Mouse (Mus musculus) heart, embryonic 13.5 days (tissue): Measurements from ENCODE around the gene Lypd3. TPM values are rescaled to one million over a fixed set of nuclear protein-coding genes. Genes with fewer than 3 reads are reported as not detected.

Experiments
- ATAC-seq: fragments of 200-750 bp; cut with Nextera tagmentation; 2 replicates; pipeline ENCODE4 v1.8.0; 2017; ENCODE audit warnings: moderate TSS enrichment; ENCODE audit not compliant: insufficient number of reproducible peaks, low FRiP score, low TSS enrichment; ENCODE audit errors: extremely low read depth
- H3K27ac ChIP-seq: fragments of 300-500 bp; sonication (generic); replicated peaks from 2 replicates; pipeline ENCODE4 v1.5.1; 2015; ENCODE audit warnings: moderate library complexity, mild to moderate bottlenecking, inconsistent platforms
- H3K27me3 ChIP-seq: fragments of 300-500 bp; sonication (generic); replicated peaks from 2 replicates; pipeline ENCODE4 v1.6.1; 2015; ENCODE audit warnings: mild to moderate bottlenecking, inconsistent platforms
- H3K36me3 ChIP-seq: fragments of 300-500 bp; sonication (generic); 2 replicates; pipeline ENCODE4 v1.6.1; 2015; ENCODE audit warnings: mild to moderate bottlenecking, inconsistent platforms
- H3K4me1 ChIP-seq: fragments of 300-500 bp; sonication (generic); 2 replicates; pipeline ENCODE4 v1.6.1; 2015; ENCODE audit warnings: inconsistent platforms
- H3K4me2 ChIP-seq: fragments of 300-500 bp; sonication (generic); 2 replicates; pipeline ENCODE4 v1.6.1; 2015; ENCODE audit warnings: inconsistent platforms, mild to moderate bottlenecking, moderate library complexity
- H3K4me3 ChIP-seq: fragments of 300-500 bp; sonication (generic); 2 replicates; pipeline ENCODE4 v1.5.1; 2015; ENCODE audit warnings: moderate library complexity, mild to moderate bottlenecking, inconsistent platforms
- H3K9ac ChIP-seq: fragments of 300-500 bp; sonication (generic); 2 replicates; pipeline ENCODE4 v1.6.1; 2015; ENCODE audit warnings: inconsistent platforms, mild to moderate bottlenecking, moderate library complexity
- H3K9me3 ChIP-seq: fragments of 300-500 bp; sonication (generic); 2 replicates; pipeline ENCODE4 v1.6.1; 2016; ENCODE audit warnings: inconsistent platforms
- WGBS: fragments of 180-500 bp; shearing (Covaris S2); methylation state at CpG from one replicate; pipeline ENCODE4 v1.1.7; 2015; ENCODE audit warnings: mixed read lengths; 5-methylcytosine and 5-hydroxymethylcytosine counted together
- polyA plus RNA-seq: library from polyadenylated mRNA; unstranded; fragments of >200 nt; fragmentation: Nextera tagmentation; extraction: Ambion mirVana; gene quantifications from 2 replicates; pipeline ENCODE4 v1.2.1, GENCODE M21; 2015

The Lypd3 gene
- 0.09 and 0.20 TPM in 2 replicates for polyA plus RNA-seq

DNA sequence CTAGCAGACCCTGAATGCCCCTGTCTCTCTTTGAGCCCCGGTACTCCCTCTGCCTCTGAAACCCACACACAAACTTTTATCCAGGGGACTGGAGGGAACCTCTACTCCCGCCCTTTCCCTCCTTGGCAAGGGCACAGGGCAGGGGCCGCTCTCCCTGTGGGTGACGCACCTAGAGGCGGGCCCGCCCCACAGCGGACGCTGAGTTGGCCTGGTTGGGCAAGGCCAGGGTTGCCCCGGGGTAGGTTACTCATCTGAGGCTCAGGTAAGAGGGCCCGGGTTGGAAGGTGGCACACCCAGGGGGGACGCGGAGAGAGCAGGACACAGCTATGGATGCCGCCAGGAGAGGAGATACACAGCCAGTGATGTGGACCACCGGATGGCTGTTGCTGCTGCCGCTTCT lies at the start of gene Lypd3:
Lypd3 (plus strand) TSS at position 287 of the 400 bp plus-strand sequence.
- H3K27ac ChIP-seq, result no peak within 1 kb of the TSS
- no peak within 1 kb of the TSS for H3K4me3 ChIP-seq
- WGBS, result 18% methylated on average over 15 of the region's 15 CpGs
- no peak for ATAC-seq
- H3K4me1 ChIP-seq, result peaks cover 11% of the 10 kb centered on the region
- H3K9ac ChIP-seq, result no peak within 1 kb of the TSS
- H3K9me3 ChIP-seq, result no peaks in the 10 kb centered on the region
- H3K4me2 ChIP-seq, result peak within 1 kb of the TSS; percentile 31; the same call in 1 of the 2 replicates
- H3K27me3 ChIP-seq, result peaks cover 70% of the 10 kb centered on the region
- no peaks in the 10 kb centered on the region for H3K36me3 ChIP-seq

- H3K9ac ChIP-seq, result peak overlapping the region; percentile 76; the same call in 1 of the 2 replicates
- WGBS, result 13% methylated on average over 8 of the region's 8 CpGs
- H3K4me3 ChIP-seq, result peak overlapping the region; percentile 54
- H3K27me3 ChIP-seq, result peaks cover 43% of the 10 kb centered on the region
- H3K4me2 ChIP-seq, result peak overlapping the region; percentile 74
- peaks cover 11% of the 10 kb centered on the region for H3K4me1 ChIP-seq
- no peaks in the 10 kb centered on the region for H3K36me3 ChIP-seq
- H3K27ac ChIP-seq, result no peak overlapping the region
- no peaks in the 10 kb centered on the region for H3K9me3 ChIP-seq
- no peak for ATAC-seq
These were observed 49.5 kb upstream of the Lypd3 start for GRCm38 (mm10) chr7:24586828-24587227.

DNA sequence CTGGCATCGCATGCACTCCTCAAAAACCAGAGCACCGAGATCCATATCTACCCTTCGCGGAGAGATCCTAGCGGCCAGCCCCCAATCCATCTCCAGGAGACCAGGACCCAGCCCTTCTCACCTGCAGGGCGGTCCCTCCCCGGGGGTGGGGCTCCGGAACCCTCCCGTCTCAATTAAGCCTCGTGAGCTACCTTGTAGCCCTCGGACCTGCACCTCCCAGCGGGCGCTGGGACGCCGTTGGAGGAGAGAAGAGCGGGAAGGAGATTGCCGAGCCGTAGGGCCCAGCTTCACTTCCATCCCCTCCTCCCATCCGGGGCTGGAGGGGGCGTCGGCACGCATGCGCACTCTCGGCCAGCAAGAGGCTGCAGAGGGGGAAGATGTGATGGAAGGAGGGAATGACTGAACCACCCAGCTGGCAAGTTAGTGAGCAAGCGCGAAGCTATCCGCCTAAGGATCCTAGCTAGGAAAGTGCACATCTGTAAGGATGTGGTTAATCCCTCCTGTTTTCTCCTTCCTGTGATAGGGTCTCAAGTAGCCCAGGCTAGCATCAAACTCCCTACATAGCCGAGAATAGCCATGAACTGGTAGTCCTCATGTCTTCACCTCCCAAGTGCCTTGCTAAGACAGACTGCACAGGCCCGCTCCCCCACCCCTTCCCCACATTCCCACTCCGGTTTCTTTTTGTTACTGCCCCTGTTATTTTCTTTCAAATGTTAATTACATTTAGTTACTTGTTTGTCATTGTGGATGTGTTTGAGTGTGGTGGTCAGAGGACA lies 48.8 kb upstream of the Lypd3 start, which contains the start of the genes Ethe1 and Zfp575:
Ethe1 (plus strand) TSS at position 214 of the 776 bp plus-strand sequence.
Zfp575 (minus strand) TSS at position 312 of the 776 bp plus-strand sequence.
- Histone ChIP-seq H3K4me3 (peak within 1 kb of the TSS; percentile 54), H3K27ac (no peak within 1 kb of the TSS), H3K4me1 (peaks cover 11% of the 10 kb centered on the region), H3K4me2 (peak within 1 kb of the TSS; percentile 74), H3K9ac (peak within 1 kb of the TSS; percentile 76), H3K9me3 (no peaks in the 10 kb centered on the region), H3K27me3 (peaks cover 43% of the 10 kb centered on the region), H3K36me3 (no peaks in the 10 kb centered on the region)
- no peak for ATAC-seq
- 6% methylated on average over 30 of the region's 30 CpGs for WGBS

GRCm38 (mm10) chr7:24588336-24588735 lies 48.0 kb upstream of the Lypd3 start:
- no peaks in the 10 kb centered on the region for H3K36me3 ChIP-seq

DNA sequence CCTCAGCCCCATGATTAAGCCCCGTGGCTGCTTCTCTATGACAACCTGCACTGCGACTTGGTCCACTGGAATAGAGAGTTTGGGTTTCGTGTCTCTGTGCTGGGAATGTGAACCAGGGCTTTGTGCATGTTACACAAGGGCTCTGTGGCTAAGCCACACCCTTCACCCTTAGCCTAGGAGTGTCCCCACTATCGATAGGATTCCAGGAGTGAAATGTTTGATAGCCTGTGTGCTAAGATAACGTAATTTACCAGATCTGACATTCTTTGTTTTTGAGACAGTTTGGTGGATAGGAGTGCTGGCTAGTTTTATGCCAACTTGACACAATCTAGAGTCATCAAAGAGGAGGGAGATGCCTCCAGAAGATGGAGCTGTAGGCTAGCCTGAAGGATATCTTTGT lies 44.6 kb upstream of the Lypd3 start:
- H3K4me2 ChIP-seq, result no peak overlapping the region
- WGBS, result 65% methylated on average over 5 of the region's 5 CpGs
- no peaks in the 10 kb centered on the region for H3K9me3 ChIP-seq
- H3K9ac ChIP-seq, result no peak overlapping the region
- peaks cover 26% of the 10 kb centered on the region for H3K4me1 ChIP-seq
- no peaks in the 10 kb centered on the region for H3K36me3 ChIP-seq
- no peak overlapping the region for H3K4me3 ChIP-seq
- peaks cover 37% of the 10 kb centered on the region for H3K27me3 ChIP-seq
- H3K27ac ChIP-seq, result no peak overlapping the region
- ATAC-seq, result no peak

More at GRCm38 (mm10) chr7:24588336-24588735, 48.0 kb upstream of the Lypd3 start:
- peaks cover 13% of the 10 kb centered on the region for H3K4me1 ChIP-seq
- no peak overlapping the region for H3K4me3 ChIP-seq
- H3K4me2 ChIP-seq, result no peak overlapping the region
- no peak overlapping the region for H3K27ac ChIP-seq
- H3K9me3 ChIP-seq, result no peaks in the 10 kb centered on the region
- no peak for ATAC-seq
- no peak overlapping the region for H3K9ac ChIP-seq
- H3K27me3 ChIP-seq, result peaks cover 43% of the 10 kb centered on the region
- 74% methylated on average over 13 of the region's 13 CpGs for WGBS

GRCm38 (mm10) chr7:24592163-24592562 lies 44.2 kb upstream of the Lypd3 start:
- Histone ChIP-seq H3K4me3 (no peak overlapping the region), H3K36me3 (no peaks in the 10 kb centered on the region), H3K4me2 (no peak overlapping the region), H3K27me3 (peaks cover 32% of the 10 kb centered on the region), H3K9ac (no peak overlapping the region), H3K9me3 (no peaks in the 10 kb centered on the region), H3K27ac (no peak overlapping the region), H3K4me1 (peaks cover 22% of the 10 kb centered on the region)
- ATAC-seq, result no peak
- WGBS, result 58% methylated on average over 4 of the region's 4 CpGs

- Histone ChIP-seq H3K27ac (no peak overlapping the region), H3K9ac (no peak overlapping the region), H3K27me3 (peaks cover 26% of the 10 kb centered on the region), H3K36me3 (no peaks in the 10 kb centered on the region), H3K4me1 (peaks cover 16% of the 10 kb centered on the region), H3K4me2 (no peak overlapping the region), H3K9me3 (no peaks in the 10 kb centered on the region), H3K4me3 (no peak overlapping the region)
- WGBS, result 81% methylated on average over 6 of the region's 6 CpGs
- ATAC-seq, result no peak
These were observed 43.6 kb upstream of the Lypd3 start for GRCm38 (mm10) chr7:24592781-24593180.

DNA sequence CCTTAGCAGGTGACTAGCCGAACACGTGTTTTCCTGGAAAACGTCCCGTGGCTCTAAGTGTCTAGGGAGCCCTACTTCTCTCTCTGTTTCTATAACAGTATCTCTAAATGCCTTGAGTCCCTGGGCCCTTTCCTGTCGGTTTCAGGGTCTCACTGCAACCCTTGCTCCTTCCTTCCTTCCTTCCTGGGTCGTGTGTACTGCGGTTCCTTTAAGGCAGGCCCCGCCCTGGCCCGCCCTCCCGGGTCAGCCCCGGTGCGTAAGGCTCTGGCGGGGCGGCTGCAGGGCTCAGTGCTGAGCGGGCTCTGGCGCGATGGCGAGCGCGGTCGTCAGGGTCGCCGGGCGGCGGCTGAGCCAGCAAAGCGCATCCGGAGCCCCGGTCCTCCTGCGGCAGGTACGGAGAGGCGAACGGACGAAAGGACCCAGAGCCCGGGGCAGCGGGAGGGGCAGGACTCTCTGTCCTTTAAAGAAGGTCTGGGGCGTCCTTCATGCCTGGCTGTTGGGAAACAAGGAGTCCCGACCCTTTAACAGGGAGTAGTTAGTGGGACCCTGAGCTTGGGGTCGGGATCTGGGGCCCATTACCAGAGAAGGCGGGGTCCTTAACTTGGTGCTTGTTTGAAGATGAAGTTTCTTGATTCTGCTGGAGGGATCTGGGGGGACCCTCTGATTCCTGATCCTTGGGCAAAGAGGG lies 42.6 kb upstream of the Lypd3 start:
- 2% methylated on average over 39 of the region's 39 CpGs for WGBS

GRCm38 (mm10) chr7:24594309-24594803 lies 42.0 kb upstream of the Lypd3 start:
- no peak overlapping the region for H3K27ac ChIP-seq
- peak overlapping the region; percentile 74 for H3K4me3 ChIP-seq
- 3% methylated on average over 13 of the region's 13 CpGs for WGBS
- peaks cover 21% of the 10 kb centered on the region for H3K27me3 ChIP-seq
- H3K9ac ChIP-seq, result peak overlapping the region; percentile 85
- peaks cover 16% of the 10 kb centered on the region for H3K4me1 ChIP-seq
- no peak for ATAC-seq
- no peaks in the 10 kb centered on the region for H3K9me3 ChIP-seq
- H3K36me3 ChIP-seq, result no peaks in the 10 kb centered on the region
- H3K4me2 ChIP-seq, result peak overlapping the region; percentile 83

More for the DNA sequence above, 42.6 kb upstream of the Lypd3 start:
- H3K27me3 ChIP-seq, result peaks cover 21% of the 10 kb centered on the region
- H3K27ac ChIP-seq, result no peak overlapping the region
- peak overlapping the region; percentile 83 for H3K4me2 ChIP-seq
- H3K9me3 ChIP-seq, result no peaks in the 10 kb centered on the region
- peak overlapping the region; percentile 85 for H3K9ac ChIP-seq
- peak; percentile 69; the same call in 1 of the 2 replicates for ATAC-seq
- no peaks in the 10 kb centered on the region for H3K36me3 ChIP-seq
- H3K4me1 ChIP-seq, result peaks cover 16% of the 10 kb centered on the region
- peak overlapping the region; percentile 74 for H3K4me3 ChIP-seq

DNA sequence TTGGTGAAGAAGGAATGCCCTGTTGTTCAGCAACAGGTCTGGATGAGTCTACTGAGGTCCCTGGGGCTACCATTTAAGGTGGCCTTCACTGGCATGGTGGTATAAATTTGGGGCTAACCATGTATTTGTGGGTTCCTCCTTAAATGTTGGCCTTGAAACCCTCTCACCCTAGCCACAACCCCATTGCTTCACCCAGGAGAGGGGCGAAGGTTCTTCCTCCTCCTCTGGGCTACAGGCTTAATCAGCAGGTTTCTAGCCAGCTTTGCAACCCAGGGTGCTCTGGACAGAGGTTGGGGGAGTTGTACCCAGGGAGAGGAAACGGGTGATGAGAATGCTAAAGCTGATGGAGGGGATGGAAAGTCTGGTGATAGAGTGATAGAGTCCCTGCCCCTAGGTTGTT lies 40.9 kb upstream of the Lypd3 start:
- no peak overlapping the region for H3K27ac ChIP-seq
- H3K4me3 ChIP-seq, result no peak overlapping the region
- H3K4me1 ChIP-seq, result peaks cover 16% of the 10 kb centered on the region
- no peak overlapping the region for H3K9ac ChIP-seq
- H3K27me3 ChIP-seq, result peaks cover 21% of the 10 kb centered on the region
- WGBS, result 48% methylated on average over 2 of the region's 2 CpGs
- no peaks in the 10 kb centered on the region for H3K9me3 ChIP-seq
- H3K4me2 ChIP-seq, result no peak overlapping the region
- no peaks in the 10 kb centered on the region for H3K36me3 ChIP-seq
- ATAC-seq, result no peak

DNA sequence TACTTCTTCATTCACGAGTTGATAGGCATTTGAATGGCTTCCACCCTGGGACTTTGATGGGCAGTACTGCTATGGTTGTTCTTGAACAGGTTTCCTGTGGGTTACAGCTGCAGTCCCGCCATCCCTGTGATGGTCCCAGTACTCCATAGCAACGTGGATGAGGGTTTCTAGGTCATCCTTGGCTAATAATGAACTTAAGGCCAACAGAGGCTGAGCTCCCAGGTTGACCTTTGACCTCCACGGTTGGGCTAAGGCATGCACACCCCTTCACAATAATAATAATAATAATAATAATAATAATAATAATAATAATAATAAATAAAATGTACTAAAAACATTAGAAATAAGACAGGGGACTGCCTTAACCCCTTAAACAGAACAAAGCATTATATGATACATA lies 38.2 kb upstream of the Lypd3 start:
- ATAC-seq, result no peak
- Histone ChIP-seq H3K36me3 (no peaks in the 10 kb centered on the region), H3K9me3 (no peaks in the 10 kb centered on the region), H3K4me2 (no peak overlapping the region), H3K27ac (no peak overlapping the region), H3K9ac (no peak overlapping the region), H3K27me3 (peaks cover 21% of the 10 kb centered on the region), H3K4me1 (peaks cover 15% of the 10 kb centered on the region), H3K4me3 (no peak overlapping the region)
- 67% methylated on average over 4 of the region's 4 CpGs for WGBS
